Mouse (Mus musculus) liver, embryonic 14.5 days (tissue): ENCODE measurements at regions not wholly inside any gene's neighbourhood (a gene's known extent, or its start where the extent isn't known, plus 50 kb on each side); places are given as distances from the start of the nearest gene placed in this dataset.

Experiments used
- ATAC-seq: fragments of 200-750 bp; cut with Nextera tagmentation; 2 replicates; pipeline ENCODE4 v1.8.0; 2017; ENCODE audit warnings: moderate number of reproducible peaks, mild to moderate bottlenecking, moderate library complexity; ENCODE audit not compliant: insufficient read depth
- DNase-seq, 3 experiments: peaks; one replicate each; pipeline ENCODE4 v3.0.0-alpha.2; 2012 to 2013; ENCODE audit warnings: low read depth in 3 of 3, low spot score in 3 of 3
- H3K27ac ChIP-seq: fragments of 300-500 bp; sonication (generic); 2 replicates; pipeline ENCODE4 v1.5.1; 2014; ENCODE audit warnings: moderate library complexity, mild to moderate bottlenecking, control low read depth, inconsistent platforms
- H3K27me3 ChIP-seq: fragments of 300-500 bp; sonication (generic); 2 replicates; pipeline ENCODE4 v1.6.1; 2014; ENCODE audit warnings: mild to moderate bottlenecking, low read length, moderate library complexity; ENCODE audit not compliant: control insufficient read depth, insufficient read depth
- H3K36me3 ChIP-seq: fragments of 300-500 bp; sonication (generic); replicated peaks from 2 replicates; pipeline ENCODE4 v1.6.1; 2014; ENCODE audit warnings: low read depth; ENCODE audit not compliant: control insufficient read depth, insufficient read depth
- H3K4me1 ChIP-seq, 2 experiments: fragments of 200-500 bp in 1 of 2; fragments of 300-500 bp in 1 of 2; sonication (generic) in 1 of 2; replicated peaks; 2 replicates each; pipeline ENCODE4 v1.6.1; 2012 to 2014; ENCODE audit warnings: antibody characterized with exemption in 1 of 2, inconsistent platforms in 1 of 2, low read length in 1 of 2; ENCODE audit not compliant: control insufficient read depth in 2 of 2, insufficient read depth in 2 of 2
- H3K4me2 ChIP-seq: fragments of 300-500 bp; sonication (generic); 2 replicates; pipeline ENCODE4 v1.6.1; 2014; ENCODE audit warnings: low read depth, mild to moderate bottlenecking, control low read depth, moderate library complexity
- H3K4me3 ChIP-seq, 2 experiments: fragments of 200-500 bp in 1 of 2; fragments of 300-500 bp in 1 of 2; sonication (generic) in 1 of 2; 2 replicates each; pipeline ENCODE4 v1.5.1; 2012 to 2014; ENCODE audit warnings: low read depth in 2 of 2, low read length in 2 of 2, mild to moderate bottlenecking in 2 of 2, control low read depth in 1 of 2, inconsistent platforms in 1 of 2, moderate library complexity in 1 of 2; ENCODE audit not compliant: insufficient read depth in 1 of 2
- H3K9ac ChIP-seq: fragments of 300-500 bp; sonication (generic); replicated peaks from 2 replicates; pipeline ENCODE4 v1.6.1; 2014; ENCODE audit warnings: mild to moderate bottlenecking, control low read depth, moderate library complexity
- H3K9me3 ChIP-seq: fragments of 300-500 bp; sonication (generic); 2 replicates; pipeline ENCODE4 v1.6.1; 2016; ENCODE audit warnings: low read length, mixed read lengths; ENCODE audit not compliant: control insufficient read depth
- CTCF ChIP-seq: IDR thresholded peaks from 2 replicates; pipeline ENCODE4 v1.5.1; 2016; ENCODE audit warnings: antibody characterized with exemption, low read depth, control low read depth
- EP300 ChIP-seq: IDR thresholded peaks from 2 replicates; pipeline ENCODE4 v1.6.1; 2016; ENCODE audit warnings: antibody characterized with exemption, low read depth
- WGBS: fragments of 180-500 bp; shearing (Covaris S2); extraction: QIAGEN DNeasy Blood & Tissue Kit; methylation state at CpG from one replicate; pipeline ENCODE4 v1.1.7; 2014; ENCODE audit not compliant: insufficient replicate concordance; 5-methylcytosine and 5-hydroxymethylcytosine counted together

DNA sequence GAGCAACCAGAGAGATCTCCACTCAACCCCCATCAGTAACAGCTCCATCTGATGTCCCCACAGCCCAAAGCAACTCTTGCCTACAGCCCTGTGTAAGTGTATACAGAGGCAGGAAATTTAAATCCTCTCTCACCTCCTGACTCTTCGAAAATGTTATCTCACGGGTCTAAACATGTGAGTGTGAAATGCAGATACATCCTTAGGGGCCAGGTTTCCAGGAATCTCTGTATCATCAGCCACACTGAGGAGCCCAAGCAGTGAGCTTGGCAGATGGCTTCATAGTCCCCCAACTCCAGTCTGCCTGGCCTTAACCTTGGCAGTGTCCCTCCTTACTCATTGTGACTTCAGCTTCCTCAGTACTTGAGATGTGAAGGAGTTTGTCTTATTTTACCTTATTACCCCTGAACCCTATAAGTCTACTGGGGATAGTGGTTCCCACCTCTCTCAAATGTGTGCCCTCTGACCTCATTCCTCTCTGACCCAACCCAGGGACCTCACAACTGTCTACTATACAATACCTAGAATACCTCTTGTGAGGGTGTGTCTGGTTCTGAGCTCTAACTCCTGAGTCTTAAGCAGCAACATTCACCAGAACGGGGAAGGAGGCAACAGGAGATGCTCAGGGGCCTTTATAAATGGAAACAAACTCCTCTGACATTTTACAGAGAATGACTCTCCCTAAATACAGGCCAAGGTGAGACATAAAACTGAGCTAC lies 238.5 kb downstream of the Setd4 start:
- peak overlapping the region; percentile 50 for H3K4me2 ChIP-seq
- H3K9me3 ChIP-seq, result no peaks in the 10 kb centered on the region
- H3K27me3 ChIP-seq, result no peaks in the 10 kb centered on the region
- no peaks in the 10 kb centered on the region for H3K36me3 ChIP-seq
- TF ChIP-seq CTCF (no peak), EP300 (peak; percentile 86)
- DNase-seq (peak; percentile 70 to 71 (median 71)), ATAC-seq (peak; percentile 87)
- WGBS, result 14% methylated on average over 3 of the region's 3 CpGs
- peak overlapping the region; percentile 82 for H3K27ac ChIP-seq
- peaks cover 15 to 36% of the 10 kb centered on the region in 2 experiments for H3K4me1 ChIP-seq
- peak overlapping the region; percentile 50 to 75 for H3K4me3 ChIP-seq
- H3K9ac ChIP-seq, result peak overlapping the region; percentile 72

DNA sequence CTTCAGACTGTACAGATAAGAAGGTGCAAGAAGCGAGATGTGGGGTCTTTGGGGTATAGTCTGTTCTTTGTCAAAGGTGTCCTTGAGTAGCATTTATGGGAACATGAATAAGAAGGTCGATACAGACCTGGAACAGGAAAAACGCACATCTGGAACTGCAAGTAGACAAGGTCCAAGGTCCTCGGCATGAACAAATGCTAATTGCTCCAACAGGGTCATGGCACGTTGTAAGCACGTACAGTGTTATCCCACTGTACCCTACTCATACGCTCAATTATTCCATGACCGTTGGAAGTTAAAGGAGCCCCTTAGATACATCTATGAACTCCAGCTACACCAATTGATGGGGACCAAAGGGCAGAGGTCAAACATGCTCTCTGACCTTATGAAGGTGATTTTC lies 244.1 kb downstream of the Setd4 start:
- Histone ChIP-seq H3K4me2 (no peak overlapping the region; the same call in 1 of the 2 replicates), H3K27ac (no peak overlapping the region), H3K27me3 (no peaks in the 10 kb centered on the region), H3K36me3 (no peaks in the 10 kb centered on the region; the same call in 1 of the 2 replicates), H3K4me3 (no peak overlapping the region), H3K4me1 (peaks cover 7 to 27% of the 10 kb centered on the region in 2 experiments; a peak in 3 of 4 replicates), H3K9me3 (no peaks in the 10 kb centered on the region), H3K9ac (no peak overlapping the region)
- DNase-seq (no peak), ATAC-seq (no peak)
- WGBS, result 71% methylated on average over 8 of the region's 8 CpGs
- TF ChIP-seq CTCF (no peak), EP300 (no peak)

DNA sequence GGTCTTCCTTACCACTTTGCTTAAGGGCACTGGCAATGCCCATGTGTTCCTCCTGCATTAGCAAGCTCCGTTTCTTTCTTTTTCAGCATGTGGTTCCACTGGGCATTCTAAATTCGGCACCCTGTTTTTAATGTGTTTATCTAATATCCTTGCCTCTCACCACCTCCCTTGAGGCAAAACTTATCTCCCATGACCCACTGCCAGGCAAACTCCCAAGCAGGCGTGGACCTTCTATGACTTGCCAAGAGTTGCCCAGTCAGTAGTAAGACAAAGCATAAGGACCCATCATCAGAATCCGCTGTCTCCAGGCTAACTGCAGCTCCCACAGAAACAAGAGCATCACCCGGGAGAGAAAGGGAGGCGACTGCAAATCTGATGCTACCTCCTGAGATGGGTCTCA lies 245.2 kb downstream of the Setd4 start:
- peak overlapping the region; percentile 23 for H3K9ac ChIP-seq
- WGBS, result 48% methylated on average over 6 of the region's 6 CpGs
- peak overlapping the region; percentile 73 for H3K27ac ChIP-seq
- peak overlapping the region; percentile 53 for H3K4me2 ChIP-seq
- 0 out of 4 replicates have a peak overlapping the region, but pooled peaks of 1 of the 2 experiments have one; percentile 19 for H3K4me3 ChIP-seq
- DNase-seq, result peak; percentile 29 to 52 (median 51)
- peaks cover 7 to 25% of the 10 kb centered on the region in 2 experiments; a peak in 3 of 4 replicates for H3K4me1 ChIP-seq
- no peaks in the 10 kb centered on the region for H3K9me3 ChIP-seq
- ATAC-seq, result peak; percentile 91
- no peaks in the 10 kb centered on the region; the same call in 1 of the 2 replicates for H3K36me3 ChIP-seq
- TF ChIP-seq EP300 (peak; percentile 31; the same call in 1 of the 2 replicates), CTCF (no peak)
- no peaks in the 10 kb centered on the region for H3K27me3 ChIP-seq

DNA sequence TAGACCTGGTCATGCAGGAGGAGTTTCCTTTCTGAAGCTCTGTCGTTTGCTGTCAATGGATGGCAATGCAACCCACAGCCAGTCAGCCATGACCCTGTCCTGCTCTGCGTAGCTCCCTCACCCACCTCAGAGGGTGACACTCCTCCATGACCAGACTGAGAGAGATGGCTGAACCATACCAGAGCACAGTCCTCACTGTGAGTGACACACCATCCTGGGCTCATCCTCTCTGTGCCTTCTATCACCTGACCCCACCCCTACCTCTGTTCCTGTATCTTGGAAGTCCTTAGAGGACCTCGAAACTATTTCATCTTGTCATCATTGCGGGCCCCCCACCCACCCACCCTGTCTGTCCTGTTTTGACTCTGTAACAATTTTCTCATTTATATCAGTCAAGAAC lies 245.7 kb downstream of the Setd4 start:
- Histone ChIP-seq H3K4me2 (peak overlapping the region; percentile 53), H3K36me3 (no peaks in the 10 kb centered on the region; the same call in 1 of the 2 replicates), H3K9me3 (no peaks in the 10 kb centered on the region), H3K9ac (peak overlapping the region; percentile 23; the same call in 1 of the 2 replicates), H3K27ac (peak overlapping the region; percentile 60), H3K27me3 (no peaks in the 10 kb centered on the region), H3K4me1 (peaks cover 7 to 25% of the 10 kb centered on the region in 2 experiments; a peak in 3 of 4 replicates), H3K4me3 (peak overlapping the region in 1 of 2 experiments; percentile 8; a peak in 2 of 4 replicates)
- DNase-seq (no peak), ATAC-seq (peak; percentile 74)
- no peak for TF ChIP-seq EP300
- no peak for TF ChIP-seq CTCF
- 44% methylated on average over 4 of the region's 4 CpGs for WGBS

DNA sequence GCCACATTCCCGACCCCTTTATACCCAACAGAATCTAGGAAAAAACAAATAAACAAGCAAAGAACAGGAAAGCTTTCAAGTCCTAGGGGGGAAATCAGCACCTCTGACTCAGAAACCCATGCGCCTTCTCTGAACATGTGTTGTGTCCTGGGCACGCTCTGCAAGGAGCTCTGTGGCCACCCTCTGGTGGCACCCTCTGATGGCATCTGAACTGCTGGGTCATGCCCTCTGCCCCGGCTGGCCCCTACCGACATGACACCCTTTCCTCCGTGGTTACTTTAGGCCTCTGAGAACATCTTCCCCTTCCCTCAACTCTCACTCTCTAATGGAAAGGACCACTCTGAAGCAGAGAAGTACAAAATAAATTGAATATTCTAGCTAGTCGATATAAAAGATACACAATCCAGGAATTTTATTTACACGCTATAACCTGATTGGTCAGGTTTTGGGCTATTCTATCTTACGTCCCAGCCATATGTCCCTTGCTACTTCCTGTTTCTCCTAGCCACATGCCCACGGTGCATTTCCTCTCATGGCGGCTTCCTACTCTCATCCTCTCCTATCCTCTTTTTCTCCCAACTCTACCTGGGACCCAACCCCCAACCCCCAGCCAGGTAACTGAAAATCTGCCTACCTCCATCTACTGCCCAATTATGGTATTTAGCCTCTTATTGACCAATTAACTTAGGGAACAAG lies 248.5 kb downstream of the Setd4 start:
- TF ChIP-seq CTCF (no peak), EP300 (no peak)
- Histone ChIP-seq H3K9ac (no peak overlapping the region), H3K4me2 (no peak overlapping the region), H3K27me3 (no peaks in the 10 kb centered on the region), H3K36me3 (no peaks in the 10 kb centered on the region; the same call in 1 of the 2 replicates), H3K9me3 (no peaks in the 10 kb centered on the region), H3K4me1 (peaks cover 7 to 23% of the 10 kb centered on the region in 2 experiments; a peak in 3 of 4 replicates), H3K4me3 (no peak overlapping the region), H3K27ac (no peak overlapping the region)
- WGBS, result 54% methylated on average over 11 of the region's 11 CpGs
- ATAC-seq, result no peak
- DNase-seq, result no peak
